Mouse (Mus musculus) layer of hippocampus, adult 2 months (tissue): ENCODE measurements at regions not wholly inside any gene's neighbourhood (a gene's known extent, or its start where the extent isn't known, plus 50 kb on each side); places are given as distances from the start of the nearest gene placed in this dataset.

Source experiments
- DNase-seq, 2 experiments: peaks; one replicate each; pipeline ENCODE4 v3.0.0; 2022; ENCODE audit warnings: low spot score in 2 of 2
- H3K27ac ChIP-seq: fragments of 200-600 bp; 2 replicates; pipeline ENCODE4 v1.8.1; 2022
- H3K4me3 ChIP-seq: fragments of 200-600 bp; 2 replicates; pipeline ENCODE4 v1.8.1; 2022; ENCODE audit warnings: mild to moderate bottlenecking
- CTCF ChIP-seq: fragments of 200-600 bp; conservative IDR thresholded peaks from 2 replicates; pipeline ENCODE4 v1.8.1; 2022; ENCODE audit warnings: antibody characterized with exemption, mild to moderate bottlenecking, moderate library complexity

DNA sequence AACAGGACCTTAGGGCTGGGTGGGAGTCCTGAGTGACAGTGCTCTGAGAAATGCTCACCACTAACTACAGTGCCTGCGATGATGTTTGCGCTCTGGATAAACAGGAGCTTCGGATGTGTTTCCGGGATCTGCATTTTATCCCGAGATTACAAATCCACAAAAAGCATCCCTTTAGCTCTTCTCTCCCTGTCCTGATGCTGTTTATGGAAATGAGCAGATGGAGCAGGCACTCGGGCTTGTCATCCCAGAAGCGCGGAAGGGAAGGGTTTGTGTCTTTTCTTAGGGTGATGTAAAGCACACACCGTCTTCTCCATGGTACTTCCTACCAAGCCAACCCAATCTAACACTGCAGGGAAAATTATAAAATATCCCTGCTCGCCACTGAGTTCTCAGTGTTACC lies 126.9 kb upstream of the Noct start:
- DNase-seq: peak; percentile 35 to 60
- TF ChIP-seq CTCF: no peak
- H3K27ac ChIP-seq: peak overlapping the region; percentile 75
- H3K4me3 ChIP-seq: peak overlapping the region; percentile 6; the same call in 1 of the 2 replicates

DNA sequence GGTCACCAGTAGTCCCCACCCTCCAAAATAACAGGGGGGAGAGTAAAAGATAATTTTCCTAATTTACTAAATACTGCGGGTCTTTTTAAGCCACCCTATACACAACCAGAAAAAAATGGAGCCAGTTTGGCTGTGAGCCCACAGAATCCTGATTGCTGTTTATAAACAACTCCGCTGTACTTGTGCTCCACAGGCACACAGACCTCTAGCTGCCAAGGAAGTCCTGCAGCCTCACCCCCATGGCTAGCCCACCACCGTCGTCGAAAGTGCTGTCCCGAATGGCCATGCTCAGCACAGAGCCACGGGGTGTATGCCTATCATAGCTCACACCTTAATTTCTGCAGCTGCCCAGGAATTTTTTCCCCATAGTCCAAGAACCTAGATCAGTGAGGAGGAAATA lies 124.3 kb upstream of the Noct start:
- Histone ChIP-seq H3K27ac (no peak overlapping the region), H3K4me3 (no peak overlapping the region)
- no peak for TF ChIP-seq CTCF
- no peak for DNase-seq

DNA sequence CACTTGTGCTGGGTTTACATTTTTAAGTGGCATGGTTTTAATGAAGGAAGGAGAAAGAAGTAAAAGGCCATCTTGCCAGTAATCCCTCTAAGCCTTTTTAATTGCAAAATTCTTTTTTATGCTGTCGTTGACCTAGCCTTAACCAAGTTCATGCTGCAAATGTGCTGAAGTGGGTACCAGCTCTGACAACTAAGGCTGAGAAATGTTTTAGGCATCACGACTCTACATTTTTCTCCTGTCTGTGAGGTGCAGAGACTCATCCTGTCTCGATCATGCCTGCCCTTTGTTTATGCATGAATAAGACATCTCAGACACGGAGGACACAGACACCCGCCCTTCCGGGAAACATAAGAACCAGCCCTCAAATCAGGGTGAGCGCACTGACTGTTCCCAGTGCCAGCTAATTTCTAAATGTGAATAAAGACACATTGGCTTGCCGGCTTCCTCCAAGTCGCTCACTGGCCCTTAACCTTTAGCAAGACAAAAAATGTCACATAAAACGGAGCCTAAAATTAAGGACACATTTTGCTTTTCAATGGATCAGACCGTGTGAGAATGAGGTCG lies 115.5 kb upstream of the Noct start:
- no peak for TF ChIP-seq CTCF
- Histone ChIP-seq H3K4me3 (no peak overlapping the region), H3K27ac (no peak overlapping the region)
- no peak for DNase-seq

DNA sequence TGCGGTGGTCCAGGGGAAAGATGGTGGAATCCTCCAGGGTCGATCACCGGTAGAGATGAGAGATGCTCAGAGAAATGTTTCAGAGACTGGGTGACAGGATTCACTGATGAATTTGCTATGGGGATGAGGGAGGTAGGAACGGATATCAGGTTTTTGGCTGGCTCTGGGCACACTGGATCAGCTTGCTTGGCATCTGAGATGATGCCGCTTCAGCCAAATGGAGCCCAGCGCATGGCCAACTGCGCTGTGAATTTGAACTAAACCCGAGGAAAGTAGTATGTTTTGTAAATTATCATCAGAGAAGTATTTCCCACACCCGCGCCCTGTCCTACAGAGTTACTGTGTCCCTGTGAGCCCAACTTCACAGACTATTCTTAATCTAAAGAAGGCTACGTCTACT lies 113.0 kb upstream of the Noct start:
- H3K4me3 ChIP-seq: no peak overlapping the region
- no peak for TF ChIP-seq CTCF
- DNase-seq: no peak
- no peak overlapping the region for H3K27ac ChIP-seq

DNA sequence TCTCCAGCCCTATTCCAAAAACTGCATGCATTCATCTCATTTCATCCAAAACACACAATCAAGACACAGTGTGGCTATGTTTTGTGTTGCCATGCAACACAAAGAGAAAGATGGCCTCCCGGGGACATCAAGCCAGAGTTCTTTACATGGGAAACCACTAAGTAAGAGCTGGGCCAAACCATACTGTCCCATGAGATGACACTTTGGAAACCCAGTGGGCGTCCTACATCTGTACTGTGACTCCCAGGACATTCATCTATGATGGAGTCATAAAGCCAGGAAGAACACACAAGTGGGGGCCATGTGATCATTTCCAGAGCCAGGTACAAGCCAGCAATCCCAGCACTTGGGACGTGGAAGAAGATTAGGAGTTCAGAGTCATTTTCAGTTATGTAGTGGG lies 111.9 kb upstream of the Noct start:
- no peak overlapping the region for H3K27ac ChIP-seq
- H3K4me3 ChIP-seq: no peak overlapping the region
- TF ChIP-seq CTCF: no peak
- DNase-seq: no peak

DNA sequence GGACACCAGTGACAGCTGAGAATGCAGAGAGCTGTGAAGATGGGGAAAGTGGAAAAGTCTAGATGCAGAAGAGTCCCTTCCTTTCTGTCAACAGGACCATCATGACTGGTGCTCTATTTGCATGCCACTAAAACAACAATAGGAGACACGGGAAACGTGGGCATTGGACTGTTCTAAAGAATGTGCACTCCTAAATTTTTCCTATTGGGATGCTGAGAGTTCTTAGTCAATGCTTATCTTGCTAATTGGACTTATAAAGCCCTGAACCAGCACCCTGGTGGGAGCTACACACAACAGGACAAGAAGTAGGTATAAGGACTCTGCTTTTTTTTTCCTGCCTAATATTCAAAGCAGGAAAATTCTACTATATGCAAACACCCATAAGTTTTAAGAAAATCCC lies 108.3 kb upstream of the Noct start:
- Histone ChIP-seq H3K4me3 (no peak overlapping the region), H3K27ac (no peak overlapping the region)
- TF ChIP-seq CTCF: no peak
- DNase-seq: no peak

DNA sequence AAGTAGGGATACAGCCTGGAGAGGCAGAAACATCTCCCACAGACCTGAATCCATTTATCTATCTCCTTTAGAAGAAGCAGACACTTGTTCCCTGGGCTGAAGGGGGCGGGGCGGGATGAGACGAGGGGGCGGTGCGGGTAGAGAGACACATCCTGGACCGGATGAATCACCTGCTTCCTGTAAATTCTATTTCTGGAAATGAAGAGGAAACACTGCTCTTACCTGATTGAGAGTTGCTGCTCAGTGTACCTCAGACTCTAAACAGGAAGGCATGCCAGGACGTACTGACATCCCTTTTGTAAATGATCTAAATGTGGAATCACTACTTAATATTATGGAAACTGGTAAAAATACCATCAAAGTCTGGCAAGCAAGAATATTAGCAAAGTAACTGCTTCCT lies 105.5 kb upstream of the Noct start:
- no peak for DNase-seq
- TF ChIP-seq CTCF: no peak
- no peak overlapping the region for H3K4me3 ChIP-seq
- H3K27ac ChIP-seq: no peak overlapping the region

DNA sequence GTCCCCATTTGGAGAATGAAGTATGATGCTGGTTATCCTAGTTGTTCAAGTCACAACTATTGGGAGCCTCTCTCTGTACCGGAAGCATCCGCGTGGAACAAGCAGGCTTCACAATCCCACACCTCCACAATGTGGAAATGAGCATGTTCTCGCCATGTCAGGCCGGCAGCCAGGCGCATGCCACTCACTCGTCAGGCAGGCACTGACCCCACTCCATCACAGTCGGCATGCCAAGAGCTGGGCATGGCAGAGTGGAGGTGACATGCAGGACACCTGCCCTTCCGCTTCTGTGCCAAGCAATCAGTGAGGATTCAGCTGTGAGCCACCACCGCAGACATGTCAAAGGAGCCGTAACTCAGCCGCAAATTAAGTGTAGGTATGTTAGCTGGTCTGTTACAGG lies 103.7 kb upstream of the Noct start:
- TF ChIP-seq CTCF: no peak
- DNase-seq: no peak
- Histone ChIP-seq H3K4me3 (no peak overlapping the region), H3K27ac (no peak overlapping the region)

DNA sequence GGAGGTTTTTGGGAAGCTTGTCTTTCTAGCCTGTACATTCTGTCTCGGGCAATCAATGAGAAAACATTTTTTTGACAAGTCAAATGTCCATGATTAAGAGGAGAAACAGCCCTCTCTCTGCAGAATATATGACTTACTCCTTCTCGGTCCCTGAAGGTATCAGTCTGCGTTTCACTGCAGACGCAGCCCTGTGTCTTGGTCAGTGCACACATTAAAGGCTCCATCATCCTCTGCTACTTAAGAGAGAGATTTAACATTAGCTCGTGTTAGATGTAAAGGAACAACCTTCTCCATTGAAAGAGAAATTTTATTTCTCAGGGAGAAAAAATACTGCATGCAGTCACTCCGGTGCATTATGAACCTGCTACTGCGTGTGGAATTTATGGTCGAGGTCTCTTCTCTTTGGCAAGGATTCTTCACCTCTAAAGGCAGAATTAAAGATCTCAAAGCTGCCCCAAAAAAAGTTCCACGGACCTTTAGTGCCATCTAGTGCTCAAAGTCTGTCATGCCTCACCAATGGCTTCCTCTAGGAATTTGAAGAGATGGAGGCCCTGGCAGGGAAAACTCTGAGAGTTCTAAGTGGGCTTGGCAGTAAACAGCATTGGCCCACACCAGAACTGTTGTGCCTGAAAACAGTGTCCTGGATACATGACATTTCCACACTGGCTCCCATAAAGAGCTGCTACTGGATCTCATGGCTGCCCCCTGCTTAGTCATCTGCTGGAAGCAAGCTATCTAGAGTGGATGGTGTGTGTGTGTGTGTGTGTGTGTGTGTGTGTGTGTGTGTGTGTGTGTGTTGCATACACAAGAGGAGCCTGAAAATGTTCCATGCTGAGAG lies 102.3 kb upstream of the Noct start:
- DNase-seq: peak; percentile 75 to 84
- Histone ChIP-seq H3K27ac (peak overlapping the region; percentile 24; the same call in 1 of the 2 replicates), H3K4me3 (no peak overlapping the region)
- peak; percentile 94 for TF ChIP-seq CTCF

DNA sequence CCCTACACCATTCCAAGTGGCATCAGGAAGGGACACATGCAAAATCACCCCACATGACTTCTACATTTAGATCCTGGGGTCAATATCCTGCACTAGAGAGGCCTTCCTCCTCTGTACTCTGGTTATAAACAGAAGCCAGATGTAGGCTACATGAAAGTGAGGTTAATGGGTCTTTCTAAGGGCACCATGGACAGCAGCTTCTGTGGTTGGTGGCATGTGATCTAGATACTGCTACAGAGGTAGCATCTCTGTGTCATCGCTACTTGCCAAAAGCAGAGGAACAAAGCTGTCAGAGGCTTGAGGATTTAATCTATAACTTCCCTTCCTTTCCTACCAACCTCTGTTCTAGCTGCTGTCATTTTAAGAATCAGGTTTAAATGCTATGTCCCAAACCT lies 101.7 kb upstream of the Noct start:
- DNase-seq: no peak
- Histone ChIP-seq H3K4me3 (no peak overlapping the region), H3K27ac (no peak overlapping the region)
- TF ChIP-seq CTCF: no peak

DNA sequence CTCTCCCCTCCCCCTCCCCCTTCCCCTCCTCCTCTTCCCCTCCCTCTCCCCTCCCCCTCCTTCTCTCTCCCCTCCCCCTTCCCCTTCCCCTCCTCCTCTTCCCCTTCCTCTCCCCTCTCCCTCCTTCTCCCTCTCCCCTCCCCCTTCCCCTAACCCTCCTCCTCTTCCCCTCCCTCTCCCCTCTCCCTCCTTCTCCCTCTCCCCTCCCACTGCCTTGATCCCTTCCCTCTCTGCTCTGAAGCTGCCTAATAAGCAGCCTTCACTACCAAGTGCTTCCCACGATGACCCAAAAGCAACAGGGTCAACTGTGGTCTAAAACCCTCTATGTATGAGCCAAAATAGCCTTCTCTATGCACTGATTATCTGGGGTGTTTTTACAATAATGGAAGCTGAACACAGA lies 96.4 kb upstream of the Noct start:
- no peak for DNase-seq
- Histone ChIP-seq H3K27ac (no peak overlapping the region), H3K4me3 (no peak overlapping the region)
- no peak for TF ChIP-seq CTCF

DNA sequence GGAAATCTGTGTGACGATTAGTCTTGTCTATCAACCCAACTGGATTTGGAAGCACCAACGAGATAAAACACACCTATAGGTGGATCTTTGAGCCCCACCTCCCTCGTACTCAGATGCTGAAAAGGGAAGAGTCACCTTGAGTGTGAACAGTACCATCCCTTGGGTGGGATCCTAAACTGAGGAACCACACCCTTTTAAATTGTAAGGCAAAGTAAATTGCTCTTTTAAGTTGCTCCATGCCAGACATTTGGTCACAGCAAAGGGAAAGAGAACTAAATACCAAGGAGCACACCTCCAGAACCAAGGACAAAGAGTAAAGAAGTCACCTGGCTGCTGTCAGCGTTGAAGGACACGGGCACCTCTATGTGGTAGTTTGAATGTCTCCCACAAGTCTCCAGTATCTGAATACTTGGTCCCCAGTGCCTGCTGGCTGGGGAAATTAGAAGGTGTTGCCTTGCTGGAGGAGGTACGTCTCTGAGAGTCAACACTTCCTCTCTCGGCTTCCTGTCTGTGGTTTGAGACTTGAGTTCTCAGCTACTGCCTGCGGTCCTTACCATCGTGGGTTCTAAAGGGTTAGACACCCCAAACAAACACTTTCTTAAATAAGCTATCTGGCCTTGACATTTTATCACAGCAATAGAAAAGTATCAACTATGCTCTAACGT lies 95.6 kb upstream of the Noct start:
- H3K27ac ChIP-seq: no peak overlapping the region
- no peak for TF ChIP-seq CTCF

DNA sequence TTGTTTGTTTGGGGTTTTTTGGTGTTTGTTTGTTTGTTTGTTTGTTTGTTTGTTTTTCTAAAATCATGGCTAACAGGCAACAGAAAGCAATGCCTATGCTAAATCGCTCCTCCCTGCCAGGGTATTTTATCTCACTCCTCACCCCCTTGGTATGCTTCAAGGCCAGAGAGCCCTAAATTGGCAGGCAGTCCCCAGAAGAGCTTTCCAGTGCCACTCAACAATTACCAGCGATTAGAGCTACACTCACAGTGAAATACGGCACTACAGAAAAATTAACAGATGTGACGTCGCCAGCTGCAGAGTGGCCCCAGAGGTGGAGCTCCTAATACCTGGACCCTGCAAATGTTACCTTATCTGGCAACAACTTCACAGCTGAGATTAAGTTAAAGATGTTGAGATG lies 93.5 kb upstream of the Noct start:
- Histone ChIP-seq H3K4me3 (no peak overlapping the region), H3K27ac (no peak overlapping the region)
- no peak for TF ChIP-seq CTCF
- no peak for DNase-seq

More for the DNA sequence above, 95.6 kb upstream of the Noct start:
- no peak overlapping the region for H3K4me3 ChIP-seq
- DNase-seq: no peak

DNA sequence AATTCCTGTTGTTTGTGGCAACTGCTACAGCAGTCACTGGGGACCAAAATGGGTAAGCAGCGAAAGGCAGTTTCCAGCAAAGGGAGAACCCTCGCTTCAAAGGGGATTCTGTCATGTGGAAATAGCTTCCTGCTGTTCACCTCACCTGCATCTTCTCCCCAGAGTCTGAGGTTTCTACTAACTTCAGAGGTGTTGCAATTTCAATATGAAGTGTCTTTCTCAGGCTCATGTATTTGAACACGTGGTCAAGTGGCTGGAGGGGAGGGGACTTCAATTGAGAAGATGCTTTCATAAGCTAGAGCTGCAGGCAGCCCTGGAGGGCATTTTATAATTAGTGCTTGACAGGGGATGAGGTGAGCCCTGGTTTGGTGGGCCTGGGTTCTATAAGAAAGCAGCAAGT lies 92.9 kb upstream of the Noct start:
- no peak overlapping the region for H3K27ac ChIP-seq
- no peak overlapping the region for H3K4me3 ChIP-seq
- DNase-seq: no peak
- TF ChIP-seq CTCF: no peak
